Comparison of ENCODE assay signal across 14 mouse cellular contexts in the genomic region with DNA sequence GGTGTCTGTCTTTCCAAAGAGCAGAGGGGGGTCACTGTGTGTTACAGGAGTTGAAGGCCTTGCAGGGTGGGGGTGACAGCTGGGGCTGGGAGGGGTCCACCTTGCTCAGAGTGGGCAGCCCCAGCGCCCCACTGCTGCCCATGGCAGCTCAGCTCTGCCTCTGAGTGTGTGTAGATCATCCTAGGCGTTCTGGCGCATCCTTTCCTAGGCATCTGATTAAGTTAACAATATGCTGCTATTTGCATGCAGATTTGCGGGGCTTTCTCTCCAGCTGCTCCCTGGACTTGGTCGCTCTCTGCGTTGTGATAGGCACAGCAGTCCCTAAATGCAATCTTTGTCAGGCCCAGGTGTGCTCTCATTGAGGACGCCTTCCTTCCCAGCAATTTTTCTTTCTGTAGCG.
DNase-seq lines count a peak whose midpoint lies in the region; ATAC-seq lines count a peak whose summit lies in the region.
"Had no signal": no experiment of that assay in that cellular context is flagged by ENCODE, and none has a peak within 500 bp of the region (broad histone marks: within the 10 kb centered on the region; RNA-seq: fewer than 3 reads in every experiment).

No protein-coding gene starts in this region.

- intact Hi-C loops in left cerebral cortex, postnatal 4 days (cut with DNase I) = no loop called here

- no peak overlapping the region for H3K9ac ChIP-seq in hindbrain, embryonic 15.5 days
- H3K9ac ChIP-seq in neural tube, embryonic 14.5 days (replicated peaks; ENCODE audit: low read depth, low read length) = no peak overlapping the region
- H3K9ac ChIP-seq: heart, embryonic 13.5 days had no signal

- H3K4me2 ChIP-seq in hindbrain, embryonic 15.5 days = peak overlapping the region; percentile 35
- H3K4me2 ChIP-seq in neural tube, embryonic 14.5 days (ENCODE audit: low read depth, low read length) = peak overlapping the region; percentile 0; the same call in 1 of the 2 replicates

- no peak for ATAC-seq in hindbrain, embryonic 15.5 days (ENCODE audit: low FRiP score, low read depth)
- ATAC-seq in neural tube, embryonic 14.5 days (ENCODE audit: low read depth) = peak; percentile 16; the same call in 1 of the 2 replicates
- ATAC-seq: inflammation-experienced regulatory T-cells, adult 6 months had no signal

- H3K4me1 ChIP-seq in hindbrain, embryonic 15.5 days (replicated peaks) = peaks cover 37% of the 10 kb centered on the region
- H3K4me1 ChIP-seq in neural tube, embryonic 14.5 days (ENCODE audit: control insufficient read depth, insufficient read depth, low read length) = peaks cover 14% of the 10 kb centered on the region

- H3K9me3 ChIP-seq in hindbrain, embryonic 15.5 days = no peaks in the 10 kb centered on the region
- no peaks in the 10 kb centered on the region for H3K9me3 ChIP-seq in neural tube, embryonic 14.5 days (ENCODE audit: control insufficient read depth, low read length)
- H3K9me3 ChIP-seq: heart, embryonic 13.5 days had no signal

- WGBS in hindbrain, embryonic 15.5 days = 16% methylated on average over 8 of the region's 8 CpGs
- WGBS in neural tube, embryonic 14.5 days = 15% methylated on average over 8 of the region's 8 CpGs

- no peaks in the 10 kb centered on the region for H3K27me3 ChIP-seq in hindbrain, embryonic 15.5 days
- H3K27me3 ChIP-seq in neural tube, embryonic 14.5 days (ENCODE audit: control insufficient read depth, insufficient read depth, low read length) = no peaks in the 10 kb centered on the region
- H3K27me3 ChIP-seq: CH12.LX had no signal

- H3K27ac ChIP-seq in hindbrain, embryonic 15.5 days (replicated peaks) = peak overlapping the region; percentile 73
- peak overlapping the region; percentile 81 for H3K27ac ChIP-seq in neural tube, embryonic 14.5 days (ENCODE audit: low read depth, low read length)
- H3K27ac ChIP-seq: heart, embryonic 13.5 days had no signal

- no peaks in the 10 kb centered on the region for H3K36me3 ChIP-seq in hindbrain, embryonic 15.5 days
- H3K36me3 ChIP-seq in neural tube, embryonic 14.5 days (ENCODE audit: control insufficient read depth, insufficient read depth, low read length) = no peaks in the 10 kb centered on the region
- H3K36me3 ChIP-seq: heart, embryonic 13.5 days had no signal

- H3K4me3 ChIP-seq in hindbrain, embryonic 15.5 days = no peak overlapping the region
- no peak overlapping the region for H3K4me3 ChIP-seq in neural tube, embryonic 14.5 days (ENCODE audit: low read depth, low read length)
- H3K4me3 ChIP-seq: erythroblast, embryonic 14.5 days had no signal

- peak; percentile 37 for DNase-seq in left cerebral cortex, postnatal 4 days
- DNase-seq in left cerebral cortex, adult 18-20 months (ENCODE audit: low spot score in 2 of 2) = no peak
- peak; percentile 39 for DNase-seq in embryo, embryonic 11 days
- no peak for DNase-seq in right cerebral cortex, adult 18-20 months
- no peak for DNase-seq in heart, adult 9 months (ENCODE audit: low spot score in 2 of 2)
- DNase-seq: cerebellum, adult 9-11 months; gastrocnemius, postnatal 14 days; liver had no signal

Comparison
In these comparisons a context has a peak if more than half of its experiments do, and no peak if none do; other contexts are left out.
1. DNase-seq: peak in left cerebral cortex, postnatal 4 days (single experiment) and embryo, embryonic 11 days (single experiment); none in left cerebral cortex, adult 18-20 months (0 of 2), right cerebral cortex, adult 18-20 months (single experiment) and heart, adult 9 months (0 of 2).